Mouse (Mus musculus): ENCODE results near the gene Zfp369. TPM values are rescaled to one million over a fixed set of nuclear protein-coding genes. Genes with fewer than 3 reads are reported as not detected.
"Not testable (repeated sequence)": the region's sequence is repeated elsewhere in the genome, so short reads cannot be mapped to it uniquely, and the experiment has no call there.

The Zfp369 gene
- polyA plus RNA-seq, 1 experiment = 46.7 TPM

DNA sequence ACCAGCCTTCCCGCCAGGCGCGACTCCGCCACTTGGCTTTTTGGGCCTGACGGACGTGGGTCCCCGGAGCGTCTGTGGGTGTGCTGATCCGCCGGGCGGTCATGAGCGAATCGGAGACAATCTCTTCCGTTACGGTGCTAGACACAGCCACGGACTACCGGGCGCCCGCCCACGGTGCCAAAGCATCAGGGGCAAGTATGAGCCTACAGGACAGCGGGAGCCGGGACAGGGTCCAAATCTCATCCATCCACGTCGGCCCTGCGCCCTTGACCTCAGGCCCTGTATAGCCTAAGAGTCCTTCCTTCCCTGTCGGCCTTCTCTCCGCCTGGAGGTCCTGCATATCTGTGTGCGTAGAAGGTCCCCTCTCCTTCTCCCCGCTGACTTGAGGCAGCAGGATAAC is 19.4 kb upstream of the Zfp369 start, which contains the start of gene Gm10775:
Gm10775 (plus strand) TSS at position 301 of the 400 bp plus-strand sequence.
- no peak for TF ChIP-seq CTCF (IDR thresholded peaks at IDR 0.05; ENCODE audit: extremely low read depth, insufficient read depth, low read length)
- TF ChIP-seq POLR2A (IDR thresholded peaks at IDR 0.05; ENCODE audit: extremely low read depth, insufficient read depth, low read length) = no peak

DNA sequence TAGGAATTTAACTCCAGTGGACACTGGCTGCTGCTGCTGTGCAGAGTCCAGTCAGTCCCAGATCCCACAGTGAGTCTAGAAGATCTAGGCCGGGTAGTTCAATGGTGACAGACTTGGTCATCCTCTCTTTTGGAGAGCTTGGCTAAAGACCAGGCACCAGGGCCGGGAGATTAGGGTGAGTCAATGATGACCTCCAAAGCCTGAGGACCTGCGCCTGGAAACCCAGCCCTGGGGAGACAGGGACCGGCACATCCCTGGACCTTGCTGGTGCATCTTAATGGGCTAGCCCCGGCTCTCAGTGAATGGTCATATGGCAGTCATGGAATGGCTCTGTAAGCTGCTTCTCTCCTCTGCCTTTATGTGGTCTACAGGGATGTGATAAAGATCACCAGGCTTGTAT is 16.5 kb upstream of the Zfp369 start:
- Histone ChIP-seq H3K27ac (ENCODE audit: insufficient read depth, low read length) (no peak overlapping the region), H3K4me3 (ENCODE audit: insufficient read depth, low read length) (no peak overlapping the region), H3K4me1 (ENCODE audit: control insufficient read depth, insufficient read depth, low read length) (no peaks in the 10 kb centered on the region)
- no peak for TF ChIP-seq POLR2A (IDR thresholded peaks at IDR 0.05; ENCODE audit: extremely low read depth, insufficient read depth, low read length)
- no peak for TF ChIP-seq CTCF (IDR thresholded peaks at IDR 0.05; ENCODE audit: extremely low read depth, insufficient read depth, low read length)

More for the DNA sequence above, 19.4 kb upstream of the Zfp369 start, which contains the start of gene Gm10775:
- H3K27ac ChIP-seq (ENCODE audit: insufficient read depth, low read length) = no peak within 1 kb of the TSS
- no peaks in the 10 kb centered on the region for H3K4me1 ChIP-seq (ENCODE audit: control insufficient read depth, insufficient read depth, low read length)
- peak within 1 kb of the TSS; percentile 31 for H3K4me3 ChIP-seq (ENCODE audit: insufficient read depth, low read length)

DNA sequence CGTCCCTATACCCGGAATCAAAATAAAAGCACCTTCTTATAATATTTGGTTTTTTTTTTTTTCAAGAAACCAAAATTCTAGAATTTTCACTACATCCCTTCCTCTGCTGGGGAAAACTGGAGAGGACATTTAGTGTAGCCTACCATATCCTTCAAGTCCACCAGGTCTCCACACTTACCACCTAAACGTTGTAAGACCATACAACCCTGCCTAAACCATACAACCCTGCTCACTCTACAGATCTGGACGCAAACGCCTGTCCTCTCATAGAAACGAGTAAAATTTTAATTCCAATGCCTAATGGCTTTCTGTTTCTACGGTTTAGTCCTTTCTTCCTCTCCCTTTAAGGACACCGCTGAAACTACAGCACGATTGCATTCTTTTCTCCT is 626 bp upstream of the Zfp369 start:
- Histone ChIP-seq H3K4me3 (ENCODE audit: insufficient read depth, low read length) (peak overlapping the region; percentile 68), H3K4me1 (ENCODE audit: control insufficient read depth, insufficient read depth, low read length) (no peaks in the 10 kb centered on the region), H3K27ac (ENCODE audit: insufficient read depth, low read length) (no peak overlapping the region)
- no peak for TF ChIP-seq POLR2A (IDR thresholded peaks at IDR 0.05; ENCODE audit: extremely low read depth, insufficient read depth, low read length)
- no peak for TF ChIP-seq CTCF (IDR thresholded peaks at IDR 0.05; ENCODE audit: extremely low read depth, insufficient read depth, low read length)

- TF ChIP-seq CTCF (IDR thresholded peaks at IDR 0.05; ENCODE audit: extremely low read depth, insufficient read depth, low read length) (no peak), POLR2A (IDR thresholded peaks at IDR 0.05; ENCODE audit: extremely low read depth, insufficient read depth, low read length) (no peak)
These were observed 8.2 kb downstream of the Zfp369 start for GRCm38 (mm10) chr13:65286771-65287170.

GRCm38 (mm10) chr13:65296354-65296753 is 17.7 kb downstream of the Zfp369 start:
- no peaks in the 10 kb centered on the region for H3K4me1 ChIP-seq (ENCODE audit: control insufficient read depth, insufficient read depth, low read length)
- no peak overlapping the region for H3K27ac ChIP-seq (ENCODE audit: insufficient read depth, low read length)
- no peak overlapping the region for H3K4me3 ChIP-seq (ENCODE audit: insufficient read depth, low read length)
- no peak for TF ChIP-seq POLR2A (IDR thresholded peaks at IDR 0.05; ENCODE audit: extremely low read depth, insufficient read depth, low read length)
- no peak for TF ChIP-seq CTCF (IDR thresholded peaks at IDR 0.05; ENCODE audit: extremely low read depth, insufficient read depth, low read length)

More at GRCm38 (mm10) chr13:65286771-65287170, 8.2 kb downstream of the Zfp369 start:
- Histone ChIP-seq H3K4me1 (ENCODE audit: control insufficient read depth, insufficient read depth, low read length) (no peaks in the 10 kb centered on the region), H3K4me3 (ENCODE audit: insufficient read depth, low read length) (no peak overlapping the region), H3K27ac (ENCODE audit: insufficient read depth, low read length) (no peak overlapping the region)

- H3K4me1 ChIP-seq (ENCODE audit: control insufficient read depth, insufficient read depth, low read length); H3K27ac ChIP-seq (ENCODE audit: insufficient read depth, low read length): not testable (repeated sequence)
- TF ChIP-seq CTCF (IDR thresholded peaks at IDR 0.05; ENCODE audit: extremely low read depth, insufficient read depth, low read length) = peak; percentile 16; the same call in 1 of the 2 replicates
- 0 out of 2 replicates have a peak overlapping the region, but pooled peaks have one; percentile 25 for H3K4me3 ChIP-seq (ENCODE audit: insufficient read depth, low read length)
These were observed 32.2 kb downstream of the Zfp369 start for GRCm38 (mm10) chr13:65310849-65311248.

- H3K4me1 ChIP-seq (ENCODE audit: control insufficient read depth, insufficient read depth, low read length) = no peaks in the 10 kb centered on the region
- 0 out of 2 replicates have a peak overlapping the region, but pooled peaks have one; percentile 25 for H3K4me3 ChIP-seq (ENCODE audit: insufficient read depth, low read length)
- TF ChIP-seq POLR2A (IDR thresholded peaks at IDR 0.05; ENCODE audit: extremely low read depth, insufficient read depth, low read length) = no peak
- TF ChIP-seq CTCF (IDR thresholded peaks at IDR 0.05; ENCODE audit: extremely low read depth, insufficient read depth, low read length) = no peak
- H3K27ac ChIP-seq (ENCODE audit: insufficient read depth, low read length) = no peak overlapping the region
These were observed 32.7 kb downstream of the Zfp369 start for GRCm38 (mm10) chr13:65311311-65311755.

DNA sequence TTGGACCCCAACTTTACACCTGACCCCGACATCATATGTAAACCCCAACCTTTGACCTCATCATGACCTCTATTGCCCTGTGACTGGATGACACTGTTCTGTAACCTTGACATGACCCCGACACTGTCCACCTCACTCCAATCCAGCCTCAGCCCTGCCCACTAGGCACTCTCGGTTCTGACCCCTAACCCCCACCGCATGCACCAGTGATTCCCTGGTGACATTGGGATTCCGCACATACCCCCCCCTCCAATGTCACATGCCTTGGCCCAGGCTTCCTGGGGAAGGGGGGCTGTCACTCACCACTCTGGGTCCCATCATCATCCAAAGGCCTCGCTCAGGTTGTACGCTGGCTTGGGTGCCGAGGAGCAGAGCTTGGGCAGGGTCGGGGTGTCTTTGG is 33.2 kb downstream of the Zfp369 start:
- Histone ChIP-seq H3K4me3 (ENCODE audit: insufficient read depth, low read length) (no peak overlapping the region), H3K4me1 (ENCODE audit: control insufficient read depth, insufficient read depth, low read length) (no peaks in the 10 kb centered on the region), H3K27ac (ENCODE audit: insufficient read depth, low read length) (no peak overlapping the region)
- no peak for TF ChIP-seq CTCF (IDR thresholded peaks at IDR 0.05; ENCODE audit: extremely low read depth, insufficient read depth, low read length)
- TF ChIP-seq POLR2A (IDR thresholded peaks at IDR 0.05; ENCODE audit: extremely low read depth, insufficient read depth, low read length) = no peak

GRCm38 (mm10) chr13:65348501-65348900 is 69.9 kb downstream of the Zfp369 start:
- H3K4me1 ChIP-seq (ENCODE audit: control insufficient read depth, insufficient read depth, low read length); H3K27ac ChIP-seq (ENCODE audit: insufficient read depth, low read length); H3K4me3 ChIP-seq (ENCODE audit: insufficient read depth, low read length): not testable (repeated sequence)

DNA sequence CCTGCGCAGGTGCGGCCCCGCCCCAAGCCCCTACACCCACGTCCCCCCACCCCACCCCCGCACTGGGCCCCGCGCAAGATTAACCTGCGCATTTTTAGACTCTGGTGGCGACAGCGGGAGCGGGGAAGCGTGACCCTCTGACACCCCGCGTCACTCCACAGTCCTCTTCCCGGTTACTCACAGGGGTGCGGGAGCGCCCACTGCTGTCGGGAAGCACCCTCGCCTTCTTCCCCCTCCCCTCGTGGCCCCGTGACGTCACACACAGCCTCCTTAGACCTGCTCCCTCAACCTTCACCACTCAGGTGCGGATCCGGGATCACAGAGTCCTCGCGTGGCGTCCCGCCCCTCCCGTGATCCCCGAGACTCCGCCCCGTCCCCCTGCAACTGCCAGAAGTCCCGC is 73.2 kb downstream of the Zfp369 start:
- not testable (repeated sequence) for H3K27ac ChIP-seq (ENCODE audit: insufficient read depth, low read length); H3K4me1 ChIP-seq (ENCODE audit: control insufficient read depth, insufficient read depth, low read length); H3K4me3 ChIP-seq (ENCODE audit: insufficient read depth, low read length)

Other genes with a start within 250 kb of the Zfp369 start
- gene Spata31d1c, start 245.8 kb upstream of the Zfp369 start, polyA plus RNA-seq (2012; rRNA removed) = not detected in 2 replicates
- gene Prss47, start 226.1 kb upstream of the Zfp369 start, polyA plus RNA-seq (2012; rRNA removed) = not detected in 2 replicates
- gene Mfsd14b, start 165.8 kb upstream of the Zfp369 start, polyA plus RNA-seq (2012; rRNA removed) = 26.8 and 27.2 TPM in 2 replicates
- not detected in 2 replicates for gene Olfr465-ps1, start 140.7 kb upstream of the Zfp369 start, polyA plus RNA-seq (2012; rRNA removed)
- not detected in 2 replicates for gene Olfr466, start 128.6 kb upstream of the Zfp369 start, polyA plus RNA-seq (2012; rRNA removed)
- gene Nlrp4f, start 72.8 kb upstream of the Zfp369 start, polyA plus RNA-seq (2012; rRNA removed) = 0.23 TPM in 2 replicates
- gene Gm10775, start 19.3 kb upstream of the Zfp369 start, polyA plus RNA-seq (2012; rRNA removed) = 0.73 and 0.87 TPM in 2 replicates
- not detected in 2 replicates for gene Gm10139, start 233.9 kb downstream of the Zfp369 start, polyA plus RNA-seq (2012; rRNA removed)

All from cortical plate, adult 2 months (tissue).